Mouse (Mus musculus) heart, postnatal 14 days (tissue): ENCODE measurements around the gene Qrfpr. TPM values are rescaled to one million over a fixed set of nuclear protein-coding genes. Genes with fewer than 3 reads are reported as not detected.

Experiments
- DNase-seq, 2 experiments: peaks; one replicate each; pipeline ENCODE4 v3.0.0; 2021 to 2022
- intact Hi-C: fragments of 180-260 bp; cut with DNase I; formaldehyde crosslinking; loops from one replicate; pipeline ENCODE4 v1.15.1; 2025
- total RNA-seq, 2 experiments: library from RNA; stranded (reverse); gene quantifications; 2 replicates each; pipeline ENCODE4 v1.2.3; 2021

The Qrfpr gene
- total RNA-seq, 2 experiments from 2014 or later: not detected

- intact Hi-C loops: no loop called here
- no peak for DNase-seq
Measured at GRCm38 (mm10) chr3:36155268-36155667, 66.8 kb downstream of the Qrfpr start.

GRCm38 (mm10) chr3:36150934-36151686 lies 71.0 kb downstream of the Qrfpr start, which contains the start of gene D3Ertd254e:
Gene D3Ertd254e, plus strand, starts transcription at chr3:36151017.
- DNase-seq: peak; percentile 84 to 87
- intact Hi-C loops: no loop called here

GRCm38 (mm10) chr3:36150537-36150933 lies 71.6 kb downstream of the Qrfpr start:
- no peak for DNase-seq
- intact Hi-C loops: no loop called here

- DNase-seq: no peak
- intact Hi-C loops: loop anchor here (5.0 kb wide), 1 partner anchor 447 kb away; no protein-coding TSS in a partner anchor
Measured at GRCm38 (mm10) chr3:36138996-36139395, 83.1 kb downstream of the Qrfpr start.

- no peak for DNase-seq
- intact Hi-C loops: loop anchor here (5.0 kb wide), 1 partner anchor 446 kb away; no protein-coding TSS in a partner anchor
Measured at GRCm38 (mm10) chr3:36138171-36138660, 83.9 kb downstream of the Qrfpr start.

- intact Hi-C loops: loop anchor here (5.0 kb wide), 1 partner anchor 445 kb away; no protein-coding TSS in a partner anchor
- DNase-seq: peak in 1 of 2 experiments; percentile 15
Measured at GRCm38 (mm10) chr3:36137560-36137959, 84.6 kb downstream of the Qrfpr start.

GRCm38 (mm10) chr3:36136152-36136551 lies 86.0 kb downstream of the Qrfpr start:
- intact Hi-C loops: loop anchor here (5.0 kb wide), 1 partner anchor 444 kb away; no protein-coding TSS in a partner anchor
- DNase-seq: no peak

Other genes starting within 250 kb of the Qrfpr start
- 10 to 100 TPM; 58.5 to 68.7 TPM for gene Mccc1, start 221.6 kb downstream of the Qrfpr start, total RNA-seq
- not detected for gene Ccdc144b, start 168.8 kb downstream of the Qrfpr start, total RNA-seq
- gene Acad9, start 156.3 kb downstream of the Qrfpr start, total RNA-seq: 10 to 100 TPM; 46.8 to 59.2 TPM
- 1 to 10 TPM; 4.3 to 4.4 TPM for gene D3Ertd254e, start 71.3 kb downstream of the Qrfpr start, total RNA-seq